Mouse (Mus musculus): Measurements from ENCODE around the gene Sept9. TPM values are rescaled to one million over a fixed set of nuclear protein-coding genes. Genes with fewer than 3 reads are reported as not detected.

Sept9 gene
- polyA plus RNA-seq, 2 experiments: 14.9 to 25.5 TPM

GRCm38 (mm10) chr11:117333150-117333715 lies 133.8 kb downstream of the Sept9 start:
- TF ChIP-seq CTCF (IDR thresholded peaks at IDR 0.05; ENCODE audit: low read depth): no peak
- no peak for TF ChIP-seq EP300 (IDR thresholded peaks at IDR 0.05; ENCODE audit: low read depth)
- H3K4me2 ChIP-seq (ENCODE audit: low read depth): peak overlapping the region; percentile 58
- H3K4me3 ChIP-seq (ENCODE audit: insufficient read depth in 1 of 2, low read depth in 2 of 2, low read length in 2 of 2): peak overlapping the region; percentile 47 to 55
- WGBS (ENCODE audit: insufficient replicate concordance): 8% methylated on average over 12 of the region's 13 CpGs
- peak overlapping the region; percentile 31 for H3K9ac ChIP-seq (replicated peaks)
- H3K4me1 ChIP-seq (replicated peaks; ENCODE audit: control insufficient read depth in 2 of 2, insufficient read depth in 2 of 2, low read length in 1 of 2): peaks cover 43 to 67% of the 10 kb centered on the region in 2 experiments
- no peaks in the 10 kb centered on the region for H3K27me3 ChIP-seq (ENCODE audit: control insufficient read depth, insufficient read depth, low read length)
- no peak for DNase-seq (ENCODE audit: low read depth in 3 of 3, low spot score in 3 of 3)
- no peak for ATAC-seq (ENCODE audit: insufficient read depth)
- H3K9me3 ChIP-seq (ENCODE audit: control insufficient read depth, low read length): no peaks in the 10 kb centered on the region
- no peaks in the 10 kb centered on the region for H3K36me3 ChIP-seq (replicated peaks; ENCODE audit: control insufficient read depth, insufficient read depth, low read depth)
- no peak overlapping the region; the same call in 1 of the 2 replicates for H3K27ac ChIP-seq

- Histone ChIP-seq H3K27ac (peak overlapping the region; percentile 42), H3K4me2 (ENCODE audit: low read depth) (peak overlapping the region; percentile 58), H3K4me1 (replicated peaks; ENCODE audit: control insufficient read depth in 2 of 2, insufficient read depth in 2 of 2, low read length in 1 of 2) (peaks cover 47 to 74% of the 10 kb centered on the region in 2 experiments), H3K36me3 (replicated peaks; ENCODE audit: control insufficient read depth, insufficient read depth, low read depth) (no peaks in the 10 kb centered on the region), H3K9me3 (ENCODE audit: control insufficient read depth, low read length) (no peaks in the 10 kb centered on the region), H3K4me3 (ENCODE audit: insufficient read depth in 1 of 2, low read depth in 2 of 2, low read length in 2 of 2) (peak overlapping the region; percentile 27 to 35; a peak in 3 of 4 replicates), H3K27me3 (ENCODE audit: control insufficient read depth, insufficient read depth, low read length) (no peaks in the 10 kb centered on the region), H3K9ac (replicated peaks) (no peak overlapping the region; the same call in 1 of the 2 replicates)
- DNase-seq (ENCODE audit: low read depth in 3 of 3, low spot score in 3 of 3) (peak in 2 of 3 experiments; percentile 54 to 56), ATAC-seq (ENCODE audit: insufficient read depth) (peak; percentile 58)
- under 1% methylated on average over 6 of the region's 6 CpGs for WGBS (ENCODE audit: insufficient replicate concordance)
- no peak for TF ChIP-seq CTCF (IDR thresholded peaks at IDR 0.05; ENCODE audit: low read depth)
- peak; percentile 27; the same call in 1 of the 2 replicates for TF ChIP-seq EP300 (IDR thresholded peaks at IDR 0.05; ENCODE audit: low read depth)
These were observed 134.6 kb downstream of the Sept9 start for GRCm38 (mm10) chr11:117334101-117334500.

- Histone ChIP-seq H3K4me3 (ENCODE audit: insufficient read depth in 1 of 2, low read depth in 2 of 2, low read length in 2 of 2) (no peak overlapping the region), H3K4me1 (replicated peaks; ENCODE audit: control insufficient read depth in 2 of 2, insufficient read depth in 2 of 2, low read length in 1 of 2) (peaks cover 49 to 76% of the 10 kb centered on the region in 2 experiments), H3K36me3 (replicated peaks; ENCODE audit: control insufficient read depth, insufficient read depth, low read depth) (no peaks in the 10 kb centered on the region), H3K4me2 (ENCODE audit: low read depth) (peak overlapping the region; percentile 58), H3K27me3 (ENCODE audit: control insufficient read depth, insufficient read depth, low read length) (no peaks in the 10 kb centered on the region), H3K9ac (replicated peaks) (no peak overlapping the region), H3K27ac (no peak overlapping the region), H3K9me3 (ENCODE audit: control insufficient read depth, low read length) (no peaks in the 10 kb centered on the region)
- TF ChIP-seq CTCF (IDR thresholded peaks at IDR 0.05; ENCODE audit: low read depth): no peak
- ATAC-seq (ENCODE audit: insufficient read depth) (no peak), DNase-seq (ENCODE audit: low read depth in 3 of 3, low spot score in 3 of 3) (no peak)
- WGBS (ENCODE audit: insufficient replicate concordance): 31% methylated on average over 2 of the region's 2 CpGs
These were observed 135.7 kb downstream of the Sept9 start for GRCm38 (mm10) chr11:117335146-117335545.

DNA sequence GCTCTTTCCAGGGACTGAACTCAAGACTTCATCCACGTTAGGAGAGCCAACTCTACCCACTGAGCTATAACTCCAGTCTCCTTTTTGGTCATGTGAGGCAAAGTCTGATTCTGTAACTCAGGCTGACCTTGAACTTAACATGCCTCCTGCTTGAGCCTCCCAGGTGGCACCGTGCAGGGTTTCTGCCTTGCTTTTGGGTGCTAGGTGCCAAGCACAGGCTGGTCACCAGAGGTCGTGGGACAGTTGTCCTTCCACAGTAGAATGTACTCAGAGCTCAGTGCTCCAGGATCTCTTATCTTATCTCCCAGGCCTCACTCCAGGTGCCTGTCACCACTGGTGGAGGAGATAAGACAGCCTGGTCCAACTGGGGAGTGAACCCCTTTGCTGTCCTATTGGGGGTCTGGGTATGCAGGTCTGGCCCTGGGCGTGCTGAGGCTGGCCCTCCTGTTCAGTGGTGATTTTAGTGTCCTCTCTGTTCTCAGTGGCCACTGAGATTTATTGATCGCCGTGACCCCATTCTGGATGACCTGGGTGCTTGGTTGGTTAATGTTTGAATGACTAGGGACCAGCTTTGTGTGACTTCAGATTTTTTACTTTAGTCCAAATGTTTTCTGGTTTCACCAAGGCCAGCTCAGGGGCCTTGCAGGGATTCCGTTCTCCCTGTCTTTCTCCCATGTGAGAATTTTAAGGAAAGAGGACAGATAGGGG lies 136.8 kb downstream of the Sept9 start:
- Histone ChIP-seq H3K4me1 (replicated peaks; ENCODE audit: control insufficient read depth in 2 of 2, insufficient read depth in 2 of 2, low read length in 1 of 2) (peaks cover 41 to 65% of the 10 kb centered on the region in 2 experiments), H3K9me3 (ENCODE audit: control insufficient read depth, low read length) (no peaks in the 10 kb centered on the region), H3K27me3 (ENCODE audit: control insufficient read depth, insufficient read depth, low read length) (no peaks in the 10 kb centered on the region), H3K4me3 (ENCODE audit: insufficient read depth in 1 of 2, low read depth in 2 of 2, low read length in 2 of 2) (no peak overlapping the region), H3K9ac (replicated peaks) (no peak overlapping the region), H3K4me2 (ENCODE audit: low read depth) (no peak overlapping the region), H3K36me3 (replicated peaks; ENCODE audit: control insufficient read depth, insufficient read depth, low read depth) (no peaks in the 10 kb centered on the region), H3K27ac (no peak overlapping the region)
- WGBS (ENCODE audit: insufficient replicate concordance): 38% methylated on average over 7 of the region's 7 CpGs
- ATAC-seq (ENCODE audit: insufficient read depth): no peak
- TF ChIP-seq CTCF (IDR thresholded peaks at IDR 0.05; ENCODE audit: low read depth) (no peak), EP300 (IDR thresholded peaks at IDR 0.05; ENCODE audit: low read depth) (peak; percentile 67)
- no peak for DNase-seq (ENCODE audit: low read depth in 3 of 3, low spot score in 3 of 3)

DNA sequence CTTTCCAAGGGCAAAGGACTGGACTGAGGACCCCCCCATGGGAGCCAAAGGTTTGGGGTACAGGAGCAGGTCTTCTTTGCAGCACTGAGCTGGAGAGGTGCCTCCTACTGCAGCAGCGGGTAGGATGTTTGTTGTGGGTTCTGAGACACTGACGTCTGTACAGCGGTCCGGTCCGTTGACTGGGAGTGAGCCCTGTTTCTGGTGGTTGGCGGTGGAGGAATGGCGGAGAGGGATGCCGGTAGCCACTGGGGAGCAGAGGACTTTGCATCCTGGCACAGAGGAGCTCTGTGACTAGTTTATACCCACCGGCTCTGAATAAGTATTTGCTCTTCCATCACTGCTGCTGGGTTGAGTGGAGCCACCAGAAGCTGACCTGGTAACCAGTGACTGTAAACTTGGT lies 138.3 kb downstream of the Sept9 start:
- no peak overlapping the region for H3K4me3 ChIP-seq (ENCODE audit: insufficient read depth in 1 of 2, low read depth in 2 of 2, low read length in 2 of 2)
- no peaks in the 10 kb centered on the region for H3K27me3 ChIP-seq (ENCODE audit: control insufficient read depth, insufficient read depth, low read length)
- DNase-seq (ENCODE audit: low read depth in 3 of 3, low spot score in 3 of 3): no peak
- H3K27ac ChIP-seq: no peak overlapping the region
- no peak for TF ChIP-seq EP300 (IDR thresholded peaks at IDR 0.05; ENCODE audit: low read depth)
- no peak for TF ChIP-seq CTCF (IDR thresholded peaks at IDR 0.05; ENCODE audit: low read depth)
- H3K9ac ChIP-seq (replicated peaks): no peak overlapping the region
- H3K4me2 ChIP-seq (ENCODE audit: low read depth): no peak overlapping the region
- H3K36me3 ChIP-seq (replicated peaks; ENCODE audit: control insufficient read depth, insufficient read depth, low read depth): no peaks in the 10 kb centered on the region
- WGBS (ENCODE audit: insufficient replicate concordance): 65% methylated on average over 9 of the region's 9 CpGs
- peaks cover 35 to 67% of the 10 kb centered on the region in 2 experiments for H3K4me1 ChIP-seq (replicated peaks; ENCODE audit: control insufficient read depth in 2 of 2, insufficient read depth in 2 of 2, low read length in 1 of 2)
- ATAC-seq (ENCODE audit: insufficient read depth): no peak
- H3K9me3 ChIP-seq (ENCODE audit: control insufficient read depth, low read length): no peaks in the 10 kb centered on the region
